Mouse (Mus musculus) hindbrain, embryonic 11.5 days (tissue): Measurements from ENCODE around the gene Glp1r. TPM values are rescaled to one million over a fixed set of nuclear protein-coding genes. Genes with fewer than 3 reads are reported as not detected.

ENCODE experiments used
- ATAC-seq: fragments of 200-750 bp; cut with Nextera tagmentation; 2 replicates; pipeline ENCODE4 v1.8.0; 2017; ENCODE audit warnings: mild to moderate bottlenecking, moderate TSS enrichment, moderate library complexity; ENCODE audit not compliant: low FRiP score
- DNase-seq: peaks from one replicate; pipeline ENCODE4 v3.0.0-alpha.2; 2015; ENCODE audit warnings: low spot score
- H3K27ac ChIP-seq: fragments of 300-500 bp; sonication (generic); 2 replicates; pipeline ENCODE4 v1.5.1; 2014; ENCODE audit warnings: mild to moderate bottlenecking, low read depth, low read length
- H3K27me3 ChIP-seq: fragments of 300-500 bp; sonication (generic); 2 replicates; pipeline ENCODE4 v1.6.1; 2014; ENCODE audit warnings: mild to moderate bottlenecking, low read length, moderate library complexity, mixed read lengths; ENCODE audit not compliant: control insufficient read depth, insufficient read depth
- H3K36me3 ChIP-seq: fragments of 300-500 bp; sonication (generic); 2 replicates; pipeline ENCODE4 v1.6.1; 2014; ENCODE audit warnings: mild to moderate bottlenecking, low read length, moderate library complexity, mixed read lengths; ENCODE audit not compliant: control insufficient read depth, insufficient read depth
- H3K4me1 ChIP-seq: fragments of 300-500 bp; sonication (generic); replicated peaks from 2 replicates; pipeline ENCODE4 v1.6.1; 2014; ENCODE audit warnings: low read length, mixed read lengths; ENCODE audit not compliant: control insufficient read depth, insufficient read depth
- H3K4me2 ChIP-seq: fragments of 300-500 bp; sonication (generic); replicated peaks from 2 replicates; pipeline ENCODE4 v1.6.1; 2014; ENCODE audit warnings: mild to moderate bottlenecking, low read depth, low read length
- H3K4me3 ChIP-seq: fragments of 300-500 bp; sonication (generic); 2 replicates; pipeline ENCODE4 v1.5.1; 2014; ENCODE audit warnings: low read depth, low read length
- H3K9ac ChIP-seq: fragments of 300-500 bp; sonication (generic); 2 replicates; pipeline ENCODE4 v1.6.1; 2014; ENCODE audit warnings: low read depth, low read length
- H3K9me3 ChIP-seq: fragments of 300-500 bp; sonication (generic); 2 replicates; pipeline ENCODE4 v1.6.1; 2016; ENCODE audit warnings: low read length; ENCODE audit not compliant: control insufficient read depth
- WGBS: fragments of 180-500 bp; shearing (Covaris S2); extraction: QIAGEN DNeasy Blood & Tissue Kit; methylation state at CpG from one replicate; pipeline ENCODE4 v1.1.7; 2014; 5-methylcytosine and 5-hydroxymethylcytosine counted together
- polyA plus RNA-seq: library from polyadenylated mRNA; unstranded; fragments of >200 nt; fragmentation: Nextera tagmentation; extraction: Ambion mirVana; gene quantifications from 2 replicates; pipeline ENCODE4 v1.2.1, GENCODE M21; 2014

The Glp1r gene
- polyA plus RNA-seq, 1 experiment from 2014 or later: 0.23 TPM

GRCm38 (mm10) chr17:30871040-30871439 is 30.6 kb upstream of the Glp1r start:
- Histone ChIP-seq H3K9me3 (no peaks in the 10 kb centered on the region), H3K27ac (no peak overlapping the region), H3K4me1 (no peaks in the 10 kb centered on the region), H3K4me3 (no peak overlapping the region), H3K27me3 (no peaks in the 10 kb centered on the region), H3K4me2 (no peak overlapping the region), H3K9ac (no peak overlapping the region), H3K36me3 (no peaks in the 10 kb centered on the region)
- ATAC-seq (no peak), DNase-seq (no peak)
- WGBS: 32% methylated on average over 10 of the region's 10 CpGs

- H3K9ac ChIP-seq: no peak overlapping the region
- H3K4me3 ChIP-seq: no peak overlapping the region
- WGBS: 64% methylated on average over 15 of the region's 15 CpGs
- H3K9me3 ChIP-seq: no peaks in the 10 kb centered on the region
- H3K27ac ChIP-seq: no peak overlapping the region
- H3K4me2 ChIP-seq: no peak overlapping the region
- DNase-seq: no peak
- H3K27me3 ChIP-seq: no peaks in the 10 kb centered on the region
- no peaks in the 10 kb centered on the region for H3K36me3 ChIP-seq
- ATAC-seq: no peak
- H3K4me1 ChIP-seq: no peaks in the 10 kb centered on the region
Measured at GRCm38 (mm10) chr17:30874276-30874675, 27.3 kb upstream of the Glp1r start.

GRCm38 (mm10) chr17:30877456-30877855 is 24.2 kb upstream of the Glp1r start:
- ATAC-seq: no peak
- no peak overlapping the region for H3K4me2 ChIP-seq

GRCm38 (mm10) chr17:30878626-30879025 is 23.0 kb upstream of the Glp1r start:
- H3K9me3 ChIP-seq: no peaks in the 10 kb centered on the region
- H3K27me3 ChIP-seq: no peaks in the 10 kb centered on the region
- no peak overlapping the region for H3K4me3 ChIP-seq
- H3K4me2 ChIP-seq: no peak overlapping the region
- no peak overlapping the region for H3K27ac ChIP-seq
- no peak overlapping the region for H3K9ac ChIP-seq
- H3K4me1 ChIP-seq: peaks cover 2% of the 10 kb centered on the region; the same call in 1 of the 2 replicates
- 25% methylated on average over 6 of the region's 6 CpGs for WGBS
- DNase-seq (no peak), ATAC-seq (no peak)
- no peaks in the 10 kb centered on the region for H3K36me3 ChIP-seq

More at GRCm38 (mm10) chr17:30877456-30877855, 24.2 kb upstream of the Glp1r start:
- DNase-seq: no peak
- no peak overlapping the region for H3K4me3 ChIP-seq
- H3K27ac ChIP-seq: no peak overlapping the region
- H3K27me3 ChIP-seq: no peaks in the 10 kb centered on the region
- H3K4me1 ChIP-seq: no peaks in the 10 kb centered on the region
- 77% methylated on average over 7 of the region's 7 CpGs for WGBS
- H3K9me3 ChIP-seq: no peaks in the 10 kb centered on the region
- no peak overlapping the region for H3K9ac ChIP-seq
- no peaks in the 10 kb centered on the region for H3K36me3 ChIP-seq

GRCm38 (mm10) chr17:30880391-30880790 is 21.2 kb upstream of the Glp1r start:
- 86% methylated on average over 3 of the region's 3 CpGs for WGBS
- Histone ChIP-seq H3K4me1 (peaks cover 2% of the 10 kb centered on the region; the same call in 1 of the 2 replicates), H3K36me3 (no peaks in the 10 kb centered on the region), H3K9me3 (no peaks in the 10 kb centered on the region), H3K27me3 (no peaks in the 10 kb centered on the region), H3K9ac (no peak overlapping the region), H3K27ac (no peak overlapping the region), H3K4me3 (no peak overlapping the region), H3K4me2 (no peak overlapping the region)
- ATAC-seq (no peak), DNase-seq (no peak)

- ATAC-seq (no peak), DNase-seq (no peak)
- WGBS: 40% methylated on average over 2 of the region's 2 CpGs
- Histone ChIP-seq H3K4me1 (peaks cover 2% of the 10 kb centered on the region; the same call in 1 of the 2 replicates), H3K9me3 (no peaks in the 10 kb centered on the region), H3K27me3 (no peaks in the 10 kb centered on the region), H3K4me3 (no peak overlapping the region), H3K27ac (no peak overlapping the region), H3K4me2 (no peak overlapping the region), H3K9ac (no peak overlapping the region), H3K36me3 (no peaks in the 10 kb centered on the region)
Measured at GRCm38 (mm10) chr17:30881001-30881400, 20.6 kb upstream of the Glp1r start.

GRCm38 (mm10) chr17:30882206-30882605 is 19.4 kb upstream of the Glp1r start:
- DNase-seq: peak; percentile 26
- Histone ChIP-seq H3K27me3 (no peaks in the 10 kb centered on the region), H3K9me3 (no peaks in the 10 kb centered on the region), H3K9ac (no peak overlapping the region), H3K4me2 (0 out of 2 replicates have a peak overlapping the region, but pooled peaks have one; percentile 7), H3K4me1 (peaks cover 2% of the 10 kb centered on the region; the same call in 1 of the 2 replicates), H3K4me3 (no peak overlapping the region), H3K36me3 (no peaks in the 10 kb centered on the region), H3K27ac (no peak overlapping the region)
- 0 out of 2 replicates have a peak, but pooled peaks have one; percentile 35 for ATAC-seq
- WGBS: 2% methylated on average over 6 of the region's 6 CpGs

- no peak overlapping the region for H3K9ac ChIP-seq
- ATAC-seq: no peak
- WGBS: 82% methylated on average over 8 of the region's 8 CpGs
Measured at GRCm38 (mm10) chr17:30883534-30883933, 18.1 kb upstream of the Glp1r start.

GRCm38 (mm10) chr17:30892086-30892485 is 9.5 kb upstream of the Glp1r start:
- Histone ChIP-seq H3K4me2 (no peak overlapping the region), H3K36me3 (no peaks in the 10 kb centered on the region), H3K9me3 (no peaks in the 10 kb centered on the region), H3K27ac (no peak overlapping the region), H3K4me1 (no peaks in the 10 kb centered on the region), H3K4me3 (no peak overlapping the region), H3K9ac (no peak overlapping the region), H3K27me3 (no peaks in the 10 kb centered on the region)
- WGBS: 17% methylated on average over 1 of the region's 1 CpGs
- DNase-seq (no peak), ATAC-seq (no peak)

More at GRCm38 (mm10) chr17:30883534-30883933, 18.1 kb upstream of the Glp1r start:
- DNase-seq: no peak
- Histone ChIP-seq H3K4me1 (peaks cover 2% of the 10 kb centered on the region; the same call in 1 of the 2 replicates), H3K27me3 (no peaks in the 10 kb centered on the region), H3K36me3 (no peaks in the 10 kb centered on the region), H3K4me2 (no peak overlapping the region), H3K27ac (no peak overlapping the region), H3K9me3 (no peaks in the 10 kb centered on the region), H3K4me3 (no peak overlapping the region)
